Mouse (Mus musculus): Measurements from ENCODE around the gene Urb2.

DNA sequence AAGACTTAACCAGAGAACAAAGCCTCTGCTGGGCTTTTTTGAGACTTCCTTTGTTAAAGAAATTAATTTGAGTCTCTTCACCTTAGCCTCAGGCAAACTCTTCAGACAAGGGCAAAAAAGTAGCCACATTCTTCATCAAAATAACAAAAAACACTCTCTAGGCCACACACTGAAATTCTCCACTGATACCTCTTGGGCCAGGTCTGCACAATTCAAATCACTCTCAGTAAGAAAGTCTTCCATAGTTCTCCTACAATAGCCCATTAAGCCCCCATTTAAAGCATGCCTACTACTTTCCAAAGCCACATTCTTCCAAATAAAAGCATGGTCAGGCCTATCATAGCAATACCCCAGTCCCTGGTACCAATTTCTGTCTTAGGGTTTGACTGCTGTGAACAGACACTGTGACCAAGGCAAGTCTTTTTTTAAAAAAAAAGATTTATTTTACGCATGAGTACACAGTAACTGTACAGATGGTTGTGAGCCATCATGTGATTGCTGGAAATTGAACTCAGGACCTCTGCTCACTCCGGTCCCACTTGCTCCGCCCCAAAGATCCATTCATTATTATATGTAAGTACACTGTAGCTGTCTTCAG lies 9.2 kb upstream of the Urb2 start:
- TF ChIP-seq CTCF (IDR thresholded peaks at IDR 0.05): no peak
- TF ChIP-seq EP300 (IDR thresholded peaks at IDR 0.05): no peak

All from lung, postnatal 0 days (tissue).